Mouse (Mus musculus) intestine, embryonic 15.5 days (tissue): Measurements from ENCODE around the gene Tcirg1. TPM values are rescaled to one million over a fixed set of nuclear protein-coding genes. Genes with fewer than 3 reads are reported as not detected.

Experiments used
- ATAC-seq: fragments of 200-750 bp; cut with Nextera tagmentation; 2 replicates; pipeline ENCODE4 v1.8.0; 2017; ENCODE audit warnings: moderate TSS enrichment, moderate library complexity
- H3K27ac ChIP-seq: fragments of 300-500 bp; sonication (generic); 2 replicates; pipeline ENCODE4 v1.5.1; 2015; ENCODE audit warnings: mild to moderate bottlenecking, inconsistent platforms
- H3K27me3 ChIP-seq: fragments of 300-500 bp; sonication (generic); replicated peaks from 2 replicates; pipeline ENCODE4 v1.6.1; 2015; ENCODE audit warnings: inconsistent platforms
- H3K36me3 ChIP-seq: fragments of 300-500 bp; sonication (generic); 2 replicates; pipeline ENCODE4 v1.6.1; 2015; ENCODE audit warnings: inconsistent platforms
- H3K4me1 ChIP-seq: fragments of 300-500 bp; sonication (generic); replicated peaks from 2 replicates; pipeline ENCODE4 v1.6.1; 2015; ENCODE audit warnings: inconsistent platforms
- H3K4me2 ChIP-seq: fragments of 300-500 bp; sonication (generic); replicated peaks from 2 replicates; pipeline ENCODE4 v1.6.1; 2015; ENCODE audit warnings: mild to moderate bottlenecking, inconsistent platforms
- H3K4me3 ChIP-seq: fragments of 300-500 bp; sonication (generic); replicated peaks from 2 replicates; pipeline ENCODE4 v1.5.1; 2015; ENCODE audit warnings: inconsistent platforms
- H3K9ac ChIP-seq: fragments of 300-500 bp; sonication (generic); 2 replicates; pipeline ENCODE4 v1.6.1; 2015; ENCODE audit warnings: inconsistent platforms
- H3K9me3 ChIP-seq: fragments of 300-500 bp; sonication (generic); 2 replicates; pipeline ENCODE4 v1.6.1; 2016; ENCODE audit warnings: inconsistent platforms
- WGBS: fragments of 180-500 bp; shearing (Covaris S2); methylation state at CpG from one replicate; pipeline ENCODE4 v1.1.7; 2015; 5-methylcytosine and 5-hydroxymethylcytosine counted together
- polyA plus RNA-seq: library from polyadenylated mRNA; unstranded; fragments of >200 nt; fragmentation: Nextera tagmentation; extraction: Ambion mirVana; gene quantifications from 2 replicates; pipeline ENCODE4 v1.2.1, GENCODE M21; 2015

The Tcirg1 gene
- polyA plus RNA-seq, 1 experiment from 2014 or later: 50.9 TPM

DNA sequence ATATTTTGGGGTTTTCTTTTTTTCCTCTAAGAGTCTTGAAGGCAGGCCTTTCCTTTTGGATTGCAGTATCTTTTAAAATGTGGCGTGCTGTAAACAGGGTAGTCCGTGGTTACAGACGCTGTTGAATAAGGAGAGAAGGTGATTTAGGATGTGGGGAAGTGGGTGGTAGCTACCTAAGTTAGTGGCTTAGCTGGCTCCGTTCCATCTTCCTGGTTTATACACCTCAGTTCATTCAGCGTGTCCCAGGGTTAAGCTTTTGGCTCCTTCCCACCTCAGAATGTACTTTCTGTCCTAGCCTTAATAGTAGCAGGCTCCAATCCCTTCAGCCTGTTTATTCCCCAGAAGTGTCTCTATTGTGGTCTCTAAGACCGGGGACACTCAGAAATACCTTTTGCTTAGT, 51.8 kb downstream of the Tcirg1 start:
- ATAC-seq: no peak
- no peaks in the 10 kb centered on the region for H3K9me3 ChIP-seq
- H3K4me1 ChIP-seq: peaks cover 21% of the 10 kb centered on the region
- WGBS: 62% methylated on average over 6 of the region's 6 CpGs
- H3K9ac ChIP-seq: no peak overlapping the region
- H3K4me3 ChIP-seq: no peak overlapping the region
- no peak overlapping the region for H3K27ac ChIP-seq
- no peaks in the 10 kb centered on the region for H3K36me3 ChIP-seq
- H3K27me3 ChIP-seq: no peaks in the 10 kb centered on the region
- H3K4me2 ChIP-seq: peak overlapping the region; percentile 28

DNA sequence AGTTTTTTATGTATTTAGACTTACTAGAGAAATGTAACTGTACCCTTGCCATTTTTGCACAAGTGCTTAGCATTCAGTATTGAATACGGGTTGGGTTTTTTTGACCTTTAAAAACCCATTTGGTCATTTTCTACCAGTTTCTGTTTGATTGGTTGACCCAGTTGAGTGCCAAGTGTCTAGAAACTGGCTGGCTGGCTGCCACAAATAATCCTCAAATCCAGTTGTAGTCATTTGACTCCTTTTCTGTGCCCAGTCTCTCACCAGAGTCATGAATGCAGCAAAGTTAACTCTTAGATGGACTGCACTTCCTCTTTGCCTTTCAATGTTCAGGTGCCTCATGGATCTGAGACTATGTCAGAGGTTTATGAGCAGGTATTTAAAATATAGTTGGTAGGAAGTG, 53.0 kb downstream of the Tcirg1 start:
- H3K4me3 ChIP-seq: 0 out of 2 replicates have a peak overlapping the region, but pooled peaks have one; percentile 12
- H3K27me3 ChIP-seq: no peaks in the 10 kb centered on the region
- peak overlapping the region; percentile 77 for H3K4me2 ChIP-seq
- ATAC-seq: no peak
- H3K27ac ChIP-seq: no peak overlapping the region
- H3K36me3 ChIP-seq: no peaks in the 10 kb centered on the region
- H3K9ac ChIP-seq: no peak overlapping the region
- 87% methylated on average over 1 of the region's 1 CpGs for WGBS
- H3K4me1 ChIP-seq: peaks cover 25% of the 10 kb centered on the region
- no peaks in the 10 kb centered on the region for H3K9me3 ChIP-seq

DNA sequence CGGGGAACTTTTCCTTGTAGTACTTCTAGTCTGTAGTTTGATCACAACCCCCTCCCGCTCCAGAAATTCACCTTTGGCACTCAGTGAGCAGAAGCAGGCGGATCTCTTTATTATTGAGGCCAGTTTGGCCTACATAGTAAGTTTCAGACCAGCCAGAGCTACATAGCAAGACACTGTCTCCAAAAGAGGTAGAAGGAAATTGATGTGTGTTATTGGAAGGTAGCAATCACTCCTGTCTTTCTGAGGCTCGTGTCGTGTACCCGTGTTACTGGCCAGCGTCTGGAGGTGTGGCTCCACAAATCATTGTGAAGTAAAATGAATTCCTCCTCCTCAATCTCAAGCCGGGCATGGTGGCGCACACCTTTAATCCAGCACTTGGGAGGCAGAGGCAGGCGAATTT, 53.8 kb downstream of the Tcirg1 start:
- peak overlapping the region; percentile 95 for H3K4me3 ChIP-seq
- no peak for ATAC-seq
- peaks cover 28% of the 10 kb centered on the region for H3K4me1 ChIP-seq
- H3K9me3 ChIP-seq: no peaks in the 10 kb centered on the region
- no peak overlapping the region for H3K9ac ChIP-seq
- peak overlapping the region; percentile 77 for H3K4me2 ChIP-seq
- no peaks in the 10 kb centered on the region for H3K27me3 ChIP-seq
- H3K36me3 ChIP-seq: no peaks in the 10 kb centered on the region
- 83% methylated on average over 10 of the region's 10 CpGs for WGBS
- no peak overlapping the region for H3K27ac ChIP-seq

DNA sequence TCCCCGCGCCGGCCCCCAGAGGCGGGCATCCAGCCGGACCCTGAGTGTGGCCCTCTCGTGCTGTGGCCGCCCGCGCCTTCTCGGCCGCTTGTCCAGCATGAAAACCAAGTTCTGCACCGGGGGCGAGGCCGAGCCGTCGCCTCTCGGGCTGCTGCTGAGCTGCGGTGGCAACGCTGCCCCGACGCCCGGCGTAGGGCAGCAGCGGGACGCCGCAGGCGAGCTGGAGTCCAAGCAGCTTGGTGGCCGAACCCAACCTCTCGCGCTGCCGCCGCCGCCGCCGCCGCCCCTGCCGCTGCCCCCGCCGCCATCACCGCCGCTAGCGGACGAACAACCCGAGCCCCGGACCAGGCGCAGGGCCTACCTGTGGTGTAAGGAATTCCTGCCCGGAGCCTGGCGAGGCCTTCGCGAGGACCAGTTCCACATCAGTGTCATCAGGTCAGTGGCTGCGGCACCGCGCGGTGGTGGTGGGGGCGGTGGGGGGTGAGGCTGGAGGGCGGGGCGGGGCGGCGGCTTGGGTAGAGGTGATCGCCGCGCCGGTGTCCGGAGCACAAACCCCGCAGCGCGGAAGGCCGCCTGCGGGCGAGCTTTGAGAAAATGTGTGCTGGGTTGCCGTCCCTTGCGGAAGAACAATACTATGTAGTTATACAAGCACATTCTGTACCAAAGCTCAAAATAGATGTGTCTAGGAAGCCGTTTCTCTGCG, 54.8 kb downstream of the Tcirg1 start:
- Histone ChIP-seq H3K27me3 (no peaks in the 10 kb centered on the region), H3K9me3 (no peaks in the 10 kb centered on the region), H3K9ac (peak overlapping the region; percentile 94), H3K4me2 (peak overlapping the region; percentile 77), H3K27ac (peak overlapping the region; percentile 99), H3K4me1 (peaks cover 28% of the 10 kb centered on the region), H3K36me3 (no peaks in the 10 kb centered on the region), H3K4me3 (peak overlapping the region; percentile 95)
- peak; percentile 42 for ATAC-seq
- under 1% methylated on average over 74 of the region's 74 CpGs for WGBS

DNA sequence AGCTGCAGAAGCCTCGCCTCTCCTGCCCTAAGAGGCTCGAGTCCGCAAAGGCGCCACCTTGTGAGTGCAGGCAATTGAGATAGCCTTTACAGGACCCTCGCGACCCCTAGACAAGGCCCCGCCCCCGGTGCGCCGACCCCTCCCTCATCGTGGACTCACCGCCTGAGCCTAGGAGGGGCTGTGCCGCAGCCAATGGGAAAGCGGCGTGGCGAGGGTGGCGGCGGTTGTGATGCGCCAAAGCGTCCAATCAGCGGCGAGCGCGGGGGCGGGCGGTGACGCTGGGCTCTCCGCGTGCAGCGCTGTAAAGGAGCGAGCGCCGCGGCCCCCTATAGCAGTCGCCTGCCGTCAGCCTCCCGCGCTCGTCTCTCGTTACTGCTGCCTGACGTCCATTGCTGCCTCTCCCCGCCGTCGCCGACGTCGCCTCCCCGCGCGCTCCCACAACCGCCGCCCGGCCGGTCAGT, 55.4 kb downstream of the Tcirg1 start, which contains the start of gene Chka:
TSS of gene Chka (plus strand) at position 272 of the 461 bp plus-strand sequence.
- no peaks in the 10 kb centered on the region for H3K9me3 ChIP-seq
- H3K36me3 ChIP-seq: no peaks in the 10 kb centered on the region
- no peaks in the 10 kb centered on the region for H3K27me3 ChIP-seq
- H3K4me3 ChIP-seq: peak within 1 kb of the TSS; percentile 95
- ATAC-seq: peak; percentile 93
- H3K27ac ChIP-seq: peak within 1 kb of the TSS; percentile 99
- peak within 1 kb of the TSS; percentile 94 for H3K9ac ChIP-seq
- under 1% methylated on average over 53 of the region's 54 CpGs for WGBS
- peaks cover 28% of the 10 kb centered on the region for H3K4me1 ChIP-seq
- peak within 1 kb of the TSS; percentile 77 for H3K4me2 ChIP-seq

DNA sequence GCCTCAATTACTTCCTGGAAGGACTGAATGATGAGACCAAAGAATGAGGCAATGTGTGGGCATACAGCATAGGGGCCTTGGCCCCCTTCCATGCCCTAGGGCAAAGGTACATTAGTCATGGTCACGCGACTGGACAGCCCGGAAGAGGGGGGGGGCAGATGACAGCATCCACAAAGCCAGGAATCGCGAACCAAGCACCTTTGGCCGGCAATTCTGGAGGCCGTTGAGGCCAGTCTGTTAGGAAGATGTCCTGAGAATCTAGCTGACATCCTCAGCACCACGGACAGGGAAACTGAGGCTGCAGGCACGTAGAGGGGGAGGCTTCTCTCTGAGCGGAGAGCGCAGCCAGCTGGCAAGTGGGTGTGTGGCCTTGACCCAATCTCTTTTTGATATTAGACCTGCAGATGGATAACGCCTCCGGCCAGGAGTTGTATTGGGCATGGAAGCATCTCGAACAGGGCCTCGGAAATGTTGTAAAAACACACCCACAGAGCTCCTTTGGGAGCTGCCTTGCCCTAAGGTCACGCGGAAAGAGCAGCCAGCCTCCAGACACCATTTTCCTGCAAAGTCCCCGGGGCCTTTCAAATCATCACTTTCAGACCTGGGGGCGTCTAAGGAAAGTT, 56.0 kb downstream of the Tcirg1 start:
- no peaks in the 10 kb centered on the region for H3K9me3 ChIP-seq
- H3K36me3 ChIP-seq: no peaks in the 10 kb centered on the region
- H3K4me3 ChIP-seq: peak overlapping the region; percentile 95
- WGBS: 5% methylated on average over 19 of the region's 19 CpGs
- ATAC-seq: peak; percentile 31
- H3K27ac ChIP-seq: peak overlapping the region; percentile 99
- H3K9ac ChIP-seq: peak overlapping the region; percentile 38; the same call in 1 of the 2 replicates
- H3K4me2 ChIP-seq: peak overlapping the region; percentile 77
- H3K4me1 ChIP-seq: peaks cover 27% of the 10 kb centered on the region
- no peaks in the 10 kb centered on the region for H3K27me3 ChIP-seq

DNA sequence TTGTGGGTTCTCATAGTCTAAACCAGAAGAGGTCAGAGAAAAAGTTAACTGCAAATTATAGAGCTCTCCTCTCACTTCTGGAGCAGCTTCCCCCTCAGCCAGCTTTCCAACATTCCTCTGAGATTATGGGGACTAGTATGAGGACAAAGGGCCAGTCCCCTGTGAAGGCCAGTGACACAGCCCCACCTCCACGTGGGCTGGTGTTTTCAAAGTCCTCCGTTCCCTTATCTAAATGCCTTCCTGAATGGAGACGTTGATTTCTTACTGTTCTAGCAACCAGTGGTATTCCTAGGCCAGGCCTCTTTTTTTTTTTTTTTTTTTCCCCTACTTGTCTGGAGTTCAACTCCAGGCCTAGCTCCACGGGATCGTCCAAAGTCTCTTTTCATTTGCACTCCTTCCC, 56.9 kb downstream of the Tcirg1 start:
- Histone ChIP-seq H3K9ac (no peak overlapping the region), H3K27me3 (no peaks in the 10 kb centered on the region), H3K27ac (peak overlapping the region; percentile 99), H3K4me3 (no peak overlapping the region), H3K4me2 (no peak overlapping the region), H3K4me1 (peaks cover 18% of the 10 kb centered on the region), H3K9me3 (no peaks in the 10 kb centered on the region), H3K36me3 (no peaks in the 10 kb centered on the region)
- ATAC-seq: peak; percentile 45
- 33% methylated on average over 5 of the region's 5 CpGs for WGBS

DNA sequence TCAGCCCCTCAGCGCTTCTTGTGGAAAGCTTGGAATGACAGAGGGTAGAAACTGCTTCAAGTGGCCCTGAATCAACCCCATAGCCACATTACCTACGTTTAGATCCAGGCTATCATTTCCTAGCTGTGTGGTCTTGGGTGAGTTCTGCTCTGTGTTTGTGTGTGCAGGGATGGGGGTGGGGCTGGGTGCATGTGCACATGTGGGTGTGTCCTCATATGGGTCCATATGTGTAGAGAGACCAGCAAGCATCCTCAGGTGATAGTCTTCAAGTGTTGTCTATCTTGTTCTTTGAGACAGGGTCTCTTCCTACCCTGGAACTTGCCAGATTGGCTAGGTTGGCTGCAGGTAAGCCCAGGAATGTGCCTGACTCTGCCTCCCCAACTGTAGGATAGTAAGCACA, 57.7 kb downstream of the Tcirg1 start:
- no peak overlapping the region for H3K4me3 ChIP-seq
- no peak overlapping the region for H3K4me2 ChIP-seq
- H3K9ac ChIP-seq: no peak overlapping the region
- ATAC-seq: no peak
- H3K27me3 ChIP-seq: no peaks in the 10 kb centered on the region
- peak overlapping the region; percentile 99 for H3K27ac ChIP-seq
- WGBS: 80% methylated on average over 2 of the region's 2 CpGs
- H3K9me3 ChIP-seq: no peaks in the 10 kb centered on the region
- no peaks in the 10 kb centered on the region for H3K36me3 ChIP-seq
- peaks cover 14% of the 10 kb centered on the region for H3K4me1 ChIP-seq

DNA sequence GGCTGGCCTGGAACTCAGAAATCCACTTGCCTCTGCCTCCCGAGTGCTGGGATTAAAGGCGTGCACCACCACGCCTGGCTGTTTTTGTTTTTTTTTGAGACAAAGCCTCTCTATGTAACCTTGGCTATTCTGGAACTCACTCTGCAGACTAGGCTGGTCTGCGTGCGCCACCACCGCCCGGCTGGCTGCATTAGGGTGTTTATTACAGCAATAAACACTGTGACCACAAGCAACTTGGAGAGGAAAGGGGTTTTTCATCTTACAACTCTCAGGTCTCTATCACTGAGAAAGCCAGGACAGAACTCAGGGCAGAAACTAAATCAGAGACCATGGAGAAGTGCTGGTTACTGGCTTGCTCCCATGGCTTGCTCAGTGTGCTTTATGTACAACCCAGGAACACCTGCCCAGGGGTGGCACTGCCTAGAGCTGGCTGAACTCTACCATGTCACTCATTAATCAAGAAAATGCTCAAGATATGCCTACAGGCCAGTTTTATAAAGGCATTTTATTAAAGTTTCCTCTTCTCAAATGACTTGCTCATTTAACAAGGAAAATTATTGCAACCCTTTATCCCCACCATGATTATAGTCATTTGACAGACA, 58.6 kb downstream of the Tcirg1 start:
- Histone ChIP-seq H3K9me3 (no peaks in the 10 kb centered on the region), H3K9ac (no peak overlapping the region), H3K4me1 (peaks cover 14% of the 10 kb centered on the region), H3K36me3 (no peaks in the 10 kb centered on the region), H3K4me2 (no peak overlapping the region), H3K4me3 (no peak overlapping the region), H3K27ac (peak overlapping the region; percentile 13; the same call in 1 of the 2 replicates), H3K27me3 (no peaks in the 10 kb centered on the region)
- WGBS: 40% methylated on average over 7 of the region's 7 CpGs
- ATAC-seq: no peak

DNA sequence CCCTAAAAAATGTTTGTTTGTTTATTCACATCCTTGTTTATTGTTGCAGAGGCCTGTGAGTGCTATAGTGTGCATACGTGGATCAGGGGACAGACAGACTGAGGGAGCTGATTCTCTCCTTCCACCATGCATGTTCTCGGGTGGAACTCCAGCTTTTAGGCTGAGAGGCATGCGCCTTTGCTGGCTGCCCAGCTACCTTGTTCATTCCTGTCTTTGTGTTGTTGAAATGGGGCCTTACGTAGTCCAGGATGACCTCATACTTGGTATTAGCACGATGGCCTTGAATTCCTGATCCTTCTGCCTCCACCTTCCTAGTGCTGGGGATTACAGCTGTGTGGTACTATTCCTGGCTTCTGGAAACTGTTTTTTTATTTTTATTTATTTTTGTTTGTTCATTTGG, 59.2 kb downstream of the Tcirg1 start:
- H3K4me3 ChIP-seq: no peak overlapping the region
- no peak overlapping the region for H3K4me2 ChIP-seq
- no peak overlapping the region for H3K27ac ChIP-seq
- peaks cover 19% of the 10 kb centered on the region for H3K4me1 ChIP-seq
- H3K9me3 ChIP-seq: no peaks in the 10 kb centered on the region
- H3K27me3 ChIP-seq: no peaks in the 10 kb centered on the region
- 79% methylated on average over 5 of the region's 5 CpGs for WGBS
- no peaks in the 10 kb centered on the region for H3K36me3 ChIP-seq
- ATAC-seq: no peak
- H3K9ac ChIP-seq: no peak overlapping the region

DNA sequence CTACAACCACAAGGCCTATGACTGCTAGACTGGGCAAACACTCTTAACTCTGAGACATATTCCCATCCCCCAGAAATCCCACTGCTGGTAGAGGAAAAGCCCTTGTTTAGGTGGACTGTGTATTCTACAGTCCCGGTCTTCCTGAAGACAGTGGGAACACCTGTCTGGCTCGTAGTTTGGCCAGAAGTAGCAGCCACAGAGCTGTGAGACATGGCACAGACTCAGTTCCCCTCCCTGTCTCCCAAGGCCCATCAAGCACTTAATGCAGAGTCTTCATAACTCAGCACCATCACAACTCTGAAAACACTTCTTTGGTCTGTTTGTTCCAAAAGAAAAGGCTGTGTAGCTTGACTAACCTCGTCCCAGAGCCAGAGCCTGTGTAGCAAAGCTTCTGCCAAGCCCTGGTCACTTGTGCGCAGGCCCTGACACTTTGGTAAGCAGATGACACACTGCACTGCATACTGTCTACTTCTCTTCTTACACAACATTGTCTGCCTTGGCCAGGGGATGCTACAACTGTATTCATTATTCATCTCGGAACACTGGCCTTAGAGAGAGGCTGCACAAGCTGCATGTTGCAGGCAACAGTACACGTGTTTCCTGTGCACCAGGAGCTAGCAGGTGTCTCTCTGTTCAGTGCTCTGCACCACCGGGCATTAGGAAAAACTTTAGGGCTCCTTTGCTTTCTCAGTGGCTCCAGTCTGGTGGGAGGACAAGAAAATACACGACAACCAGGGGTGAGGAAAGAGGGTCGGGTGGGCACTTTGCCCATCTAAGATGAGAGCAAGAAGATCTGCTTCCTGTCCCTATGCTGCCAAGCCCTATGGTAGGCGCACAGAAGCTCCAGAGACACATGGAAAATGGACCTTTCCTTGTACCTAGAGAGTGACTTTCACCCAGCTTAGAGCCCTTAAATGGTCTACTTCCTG, 60.0 kb downstream of the Tcirg1 start:
- H3K4me1 ChIP-seq: peaks cover 22% of the 10 kb centered on the region
- 77% methylated on average over 10 of the region's 10 CpGs for WGBS
- H3K27me3 ChIP-seq: no peaks in the 10 kb centered on the region
- no peak overlapping the region for H3K27ac ChIP-seq
- no peak overlapping the region for H3K4me2 ChIP-seq
- H3K36me3 ChIP-seq: no peaks in the 10 kb centered on the region
- no peak overlapping the region for H3K9ac ChIP-seq
- no peaks in the 10 kb centered on the region for H3K9me3 ChIP-seq
- no peak overlapping the region for H3K4me3 ChIP-seq
- ATAC-seq: no peak
